Mouse (Mus musculus) stomach, embryonic 14.5 days (tissue): ENCODE measurements around the gene Gm28308. TPM values are rescaled to one million over a fixed set of nuclear protein-coding genes. Genes with fewer than 3 reads are reported as not detected.
A peak's percentile ranks its signal among the peaks of the same experiment; 100 is the strongest.

ENCODE experiments used
- ATAC-seq: fragments of 200-750 bp; cut with Nextera tagmentation; 2 replicates; pipeline ENCODE4 v1.8.0; 2017; ENCODE audit warnings: low read depth, moderate TSS enrichment; ENCODE audit not compliant: insufficient number of reproducible peaks, insufficient read depth, low FRiP score
- H3K27ac ChIP-seq: fragments of 300-500 bp; sonication (generic); 2 replicates; pipeline ENCODE4 v1.5.1; 2014; ENCODE audit warnings: mild to moderate bottlenecking, low read length, moderate library complexity, mixed read lengths
- H3K27me3 ChIP-seq: fragments of 300-500 bp; sonication (generic); 2 replicates; pipeline ENCODE4 v1.6.1; 2014; ENCODE audit warnings: low read length, control low read depth, mixed read lengths; ENCODE audit not compliant: control insufficient read depth, insufficient read depth
- H3K36me3 ChIP-seq: fragments of 300-500 bp; sonication (generic); 2 replicates; pipeline ENCODE4 v1.6.1; 2014; ENCODE audit warnings: mild to moderate bottlenecking, control low read depth, low read length, moderate library complexity, mixed read lengths; ENCODE audit not compliant: control insufficient read depth, insufficient read depth
- H3K4me1 ChIP-seq: fragments of 300-500 bp; sonication (generic); 2 replicates; pipeline ENCODE4 v1.6.1; 2014; ENCODE audit warnings: low read length, control low read depth, mixed read lengths; ENCODE audit not compliant: control insufficient read depth, insufficient read depth
- H3K4me2 ChIP-seq: fragments of 300-500 bp; sonication (generic); replicated peaks from 2 replicates; pipeline ENCODE4 v1.6.1; 2014; ENCODE audit warnings: low read depth, low read length, control low read depth
- H3K4me3 ChIP-seq: fragments of 300-500 bp; sonication (generic); 2 replicates; pipeline ENCODE4 v1.5.1; 2014; ENCODE audit warnings: low read depth, low read length, control low read depth
- H3K9ac ChIP-seq: fragments of 300-500 bp; sonication (generic); replicated peaks from 2 replicates; pipeline ENCODE4 v1.6.1; 2014; ENCODE audit warnings: low read depth, mild to moderate bottlenecking, control low read depth, low read length, moderate library complexity, mixed read lengths
- H3K9me3 ChIP-seq: fragments of 300-500 bp; sonication (generic); 2 replicates; pipeline ENCODE4 v1.6.1; 2016; ENCODE audit warnings: low read depth, low read length, control low read depth; ENCODE audit not compliant: control insufficient read depth
- WGBS: fragments of 180-500 bp; shearing (Covaris S2); extraction: QIAGEN DNeasy Blood & Tissue Kit; methylation state at CpG from one replicate; pipeline ENCODE4 v1.1.7; 2014; 5-methylcytosine and 5-hydroxymethylcytosine counted together
- polyA plus RNA-seq: library from polyadenylated mRNA; unstranded; fragments of >200 nt; fragmentation: Nextera tagmentation; extraction: Ambion mirVana; gene quantifications from 2 replicates; pipeline ENCODE4 v1.2.1, GENCODE M21; 2014

The Gm28308 gene
- polyA plus RNA-seq, 1 experiment from 2014 or later, result not detected

DNA sequence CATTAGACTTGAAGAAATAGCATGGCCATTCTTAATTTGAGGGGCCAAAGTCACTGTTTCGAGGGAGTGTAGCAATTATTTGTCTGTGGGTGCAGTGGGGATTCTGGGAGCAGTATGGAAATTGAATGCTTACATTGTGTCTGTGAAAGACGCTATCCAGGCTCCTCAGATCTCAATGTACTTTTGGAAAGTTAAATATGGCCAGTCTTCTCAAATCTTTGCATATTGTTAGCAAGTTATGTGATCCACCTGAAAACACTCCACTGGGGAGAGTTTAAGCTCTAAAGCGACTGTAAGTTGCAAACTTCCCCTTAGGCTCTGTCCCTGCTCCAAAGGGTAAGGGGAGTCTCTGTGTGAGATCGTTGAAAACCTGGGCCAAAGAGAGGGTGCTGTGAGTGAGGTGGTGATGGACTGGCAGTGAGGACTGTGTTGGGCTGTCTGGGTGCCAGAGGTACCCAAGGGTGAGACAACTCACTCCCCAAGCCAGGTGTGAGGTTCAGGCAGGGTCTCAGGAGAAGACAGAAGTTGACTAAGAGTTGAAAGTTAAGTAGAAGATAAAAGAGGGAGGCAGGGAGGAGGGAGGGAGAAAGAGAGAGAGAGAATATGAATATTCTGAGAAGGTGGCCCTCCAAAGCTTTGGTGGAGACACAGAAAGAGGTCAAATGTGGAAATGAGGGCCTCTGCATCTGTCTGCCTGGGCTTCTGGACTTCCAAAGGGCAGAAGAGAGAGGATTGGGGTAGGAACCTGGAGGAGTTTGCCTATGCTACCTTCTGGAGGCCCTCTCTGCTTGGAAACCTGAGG, 6.1 kb downstream of the Gm28308 start:
- Histone ChIP-seq H3K27me3 (peaks cover 15% of the 10 kb centered on the region), H3K4me3 (peak overlapping the region; percentile 90), H3K4me1 (peaks cover 3% of the 10 kb centered on the region; the same call in 1 of the 2 replicates), H3K36me3 (peaks cover 5% of the 10 kb centered on the region; the same call in 1 of the 2 replicates), H3K9ac (peak overlapping the region; percentile 52), H3K27ac (peak overlapping the region; percentile 81), H3K9me3 (no peaks in the 10 kb centered on the region), H3K4me2 (peak overlapping the region; percentile 78)
- WGBS, result 15% methylated on average over 4 of the region's 4 CpGs
- no peak for ATAC-seq

DNA sequence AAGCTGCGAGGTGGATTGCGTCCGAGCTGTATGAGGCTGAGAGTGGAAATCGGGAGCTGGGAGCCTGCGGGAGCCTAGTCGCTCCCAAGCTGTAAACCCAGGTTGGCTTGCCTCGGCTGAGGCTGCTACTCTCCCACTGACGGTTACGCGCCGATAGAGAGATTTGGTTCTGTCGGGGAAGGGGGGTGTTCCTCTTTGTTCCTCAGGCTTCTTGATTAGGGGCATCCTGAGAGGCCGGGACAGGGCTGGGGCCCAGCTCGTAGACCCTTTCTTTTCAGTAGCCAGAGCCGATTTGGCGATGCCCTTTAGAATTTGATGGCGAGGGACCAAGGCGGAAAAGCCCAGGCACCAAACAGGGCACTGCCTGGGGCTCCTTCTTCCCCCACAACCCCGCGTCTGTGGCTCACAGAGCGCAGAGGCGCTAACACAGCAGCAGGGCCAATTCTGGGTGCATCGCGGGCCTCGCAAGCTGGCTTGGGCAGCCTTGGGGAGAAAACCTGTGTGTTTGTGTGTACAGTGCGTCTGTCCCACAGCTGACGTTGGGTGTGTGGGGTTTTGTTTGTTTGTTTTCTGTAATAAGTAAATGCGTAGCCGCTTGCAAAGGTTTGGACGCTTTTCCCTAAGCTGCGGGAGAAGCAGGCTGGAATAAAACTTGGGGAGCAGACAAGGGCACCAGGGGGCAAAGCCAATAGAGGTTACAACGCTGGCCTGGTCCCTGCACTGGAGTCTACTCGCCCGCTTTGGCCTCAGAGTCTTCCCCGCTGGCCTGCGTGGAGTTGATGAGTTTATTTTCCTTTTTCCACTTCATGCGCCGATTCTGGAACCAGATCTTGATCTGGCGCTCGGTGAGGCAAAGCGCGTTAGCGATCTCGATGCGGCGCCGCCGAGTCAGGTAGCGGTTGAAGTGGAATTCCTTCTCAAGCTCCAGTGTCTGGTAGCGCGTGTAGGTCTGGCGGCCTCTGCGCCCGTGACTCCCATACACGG, 7.2 kb downstream of the Gm28308 start:
- WGBS, result 8% methylated on average over 55 of the region's 55 CpGs
- no peak for ATAC-seq
- peak overlapping the region; percentile 52 for H3K9ac ChIP-seq
- H3K4me2 ChIP-seq, result peak overlapping the region; percentile 78
- H3K4me3 ChIP-seq, result peak overlapping the region; percentile 90
- peaks cover 3% of the 10 kb centered on the region; the same call in 1 of the 2 replicates for H3K4me1 ChIP-seq
- H3K9me3 ChIP-seq, result no peaks in the 10 kb centered on the region
- H3K27me3 ChIP-seq, result peaks cover 8% of the 10 kb centered on the region; the same call in 1 of the 2 replicates
- H3K27ac ChIP-seq, result peak overlapping the region; percentile 81
- peaks cover 5% of the 10 kb centered on the region; the same call in 1 of the 2 replicates for H3K36me3 ChIP-seq

- Histone ChIP-seq H3K4me2 (peak overlapping the region; percentile 78), H3K27me3 (0 out of 2 replicates have a peak, but pooled peaks cover 6% of the 10 kb centered on the region), H3K9ac (peak overlapping the region; percentile 52), H3K9me3 (no peaks in the 10 kb centered on the region), H3K36me3 (peaks cover 5% of the 10 kb centered on the region; the same call in 1 of the 2 replicates), H3K4me1 (peaks cover 3% of the 10 kb centered on the region; the same call in 1 of the 2 replicates), H3K4me3 (peak overlapping the region; percentile 90), H3K27ac (peak overlapping the region; percentile 81)
- WGBS, result 10% methylated on average over 14 of the region's 14 CpGs
- ATAC-seq, result no peak
Measured at GRCm38 (mm10) chr6:52205221-52205620, 7.9 kb downstream of the Gm28308 start.

DNA sequence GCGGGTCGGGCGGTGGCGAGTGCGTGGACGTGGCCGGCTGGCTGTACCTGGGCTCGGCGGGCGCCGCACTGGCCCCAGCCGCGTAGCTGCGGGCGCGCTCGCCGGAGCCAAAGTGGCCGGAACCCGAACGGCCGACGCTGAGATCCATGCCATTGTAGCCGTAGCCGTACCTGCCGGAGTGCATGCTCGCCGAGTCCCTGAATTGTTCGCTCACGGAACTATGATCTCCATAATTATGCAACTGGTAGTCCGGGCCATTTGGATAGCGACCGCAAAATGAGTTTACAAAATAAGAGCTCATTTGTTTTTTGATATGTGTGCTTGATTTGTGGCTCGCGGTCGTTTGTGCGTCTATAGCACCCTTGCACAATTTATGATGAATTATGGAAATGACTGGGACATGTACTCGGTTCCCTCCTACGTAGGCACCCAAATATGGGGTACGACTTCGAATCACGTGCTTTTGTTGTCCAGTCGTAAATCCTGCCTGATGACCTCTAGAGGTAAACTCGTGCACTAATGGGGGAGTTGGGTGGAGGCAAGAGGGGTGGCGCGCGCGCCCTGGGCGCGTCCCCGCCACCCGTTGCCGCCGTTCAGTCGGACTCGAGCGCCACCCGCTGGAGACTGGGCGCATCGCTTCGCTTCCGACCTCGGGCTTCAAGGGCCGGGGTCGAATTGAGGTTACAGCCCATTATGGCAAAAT, 8.9 kb downstream of the Gm28308 start, which contains the start of gene Hoxa5:
Hoxa5 (minus strand) TSS at position 538 of the 703 bp plus-strand sequence.
- Histone ChIP-seq H3K4me3 (peak within 1 kb of the TSS; percentile 90), H3K27me3 (0 out of 2 replicates have a peak, but pooled peaks cover 3% of the 10 kb centered on the region), H3K4me1 (peaks cover 5% of the 10 kb centered on the region; the same call in 1 of the 2 replicates), H3K4me2 (peak within 1 kb of the TSS; percentile 78), H3K9me3 (no peaks in the 10 kb centered on the region), H3K27ac (peak within 1 kb of the TSS; percentile 87), H3K36me3 (peaks cover 5% of the 10 kb centered on the region; the same call in 1 of the 2 replicates), H3K9ac (peak within 1 kb of the TSS; percentile 96)
- ATAC-seq, result peak; percentile 71; the same call in 1 of the 2 replicates
- under 1% methylated on average over 57 of the region's 65 CpGs for WGBS

GRCm38 (mm10) chr6:52203371-52204049, 9.6 kb downstream of the Gm28308 start:
- H3K36me3 ChIP-seq, result peaks cover 5% of the 10 kb centered on the region; the same call in 1 of the 2 replicates
- H3K9ac ChIP-seq, result peak overlapping the region; percentile 96
- H3K27ac ChIP-seq, result peak overlapping the region; percentile 87
- 0 out of 2 replicates have a peak, but pooled peaks cover 3% of the 10 kb centered on the region for H3K27me3 ChIP-seq
- no peaks in the 10 kb centered on the region for H3K9me3 ChIP-seq
- H3K4me3 ChIP-seq, result peak overlapping the region; percentile 90
- peaks cover 5% of the 10 kb centered on the region; the same call in 1 of the 2 replicates for H3K4me1 ChIP-seq
- H3K4me2 ChIP-seq, result peak overlapping the region; percentile 78
- WGBS, result 1% methylated on average over 44 of the region's 46 CpGs
- ATAC-seq, result no peak

GRCm38 (mm10) chr6:52203121-52203370, 10.1 kb downstream of the Gm28308 start:
- Histone ChIP-seq H3K36me3 (peaks cover 5% of the 10 kb centered on the region; the same call in 1 of the 2 replicates), H3K4me3 (peak overlapping the region; percentile 90), H3K9me3 (no peaks in the 10 kb centered on the region), H3K27ac (peak overlapping the region; percentile 87), H3K27me3 (0 out of 2 replicates have a peak, but pooled peaks cover 3% of the 10 kb centered on the region), H3K4me1 (peaks cover 5% of the 10 kb centered on the region; the same call in 1 of the 2 replicates), H3K9ac (peak overlapping the region; percentile 96), H3K4me2 (peak overlapping the region; percentile 78)
- no peak for ATAC-seq
- 3% methylated on average over 10 of the region's 10 CpGs for WGBS

DNA sequence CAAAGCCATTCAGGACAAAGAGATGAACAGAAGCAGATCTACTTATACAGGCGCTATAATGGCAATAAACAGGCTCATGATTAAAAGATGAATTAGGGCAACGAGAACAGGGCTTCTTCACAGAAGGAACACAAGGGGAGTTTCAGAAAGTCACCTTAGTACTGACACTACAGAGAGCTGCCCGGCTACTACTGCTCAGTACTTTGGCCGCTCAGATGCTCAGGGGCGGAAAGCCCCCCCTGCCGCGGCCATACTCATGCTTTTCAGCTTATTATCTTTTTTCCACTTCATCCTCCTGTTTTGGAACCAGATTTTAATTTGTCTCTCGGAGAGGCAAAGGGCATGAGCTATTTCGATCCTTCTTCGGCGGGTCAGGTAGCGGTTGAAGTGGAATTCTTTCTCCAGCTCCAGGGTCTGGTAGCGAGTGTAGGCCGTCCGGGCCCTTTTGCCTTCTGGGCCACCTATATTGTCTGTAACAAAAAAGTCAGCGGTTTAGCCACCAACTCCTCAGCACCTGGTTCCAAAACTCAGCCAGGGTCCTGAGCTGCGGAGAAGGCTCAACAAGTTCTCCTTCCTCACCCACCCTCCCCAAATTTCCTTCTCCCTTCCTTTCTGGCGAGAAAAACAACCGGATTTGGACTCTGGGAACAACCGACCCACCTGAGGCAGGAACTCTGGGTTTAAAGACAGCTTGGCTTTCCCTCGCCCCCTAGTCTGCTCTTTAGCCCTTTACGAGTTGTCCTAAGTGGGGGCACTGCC, 10.6 kb downstream of the Gm28308 start:
- Histone ChIP-seq H3K9me3 (no peaks in the 10 kb centered on the region), H3K27me3 (0 out of 2 replicates have a peak, but pooled peaks cover 3% of the 10 kb centered on the region), H3K4me2 (peak overlapping the region; percentile 78), H3K27ac (peak overlapping the region; percentile 87), H3K9ac (peak overlapping the region; percentile 96), H3K36me3 (peaks cover 5% of the 10 kb centered on the region; the same call in 1 of the 2 replicates), H3K4me3 (peak overlapping the region; percentile 90), H3K4me1 (peaks cover 7% of the 10 kb centered on the region; the same call in 1 of the 2 replicates)
- WGBS, result 14% methylated on average over 22 of the region's 22 CpGs
- no peak for ATAC-seq
